Mouse (Mus musculus) adipocyte (in vitro differentiated cells): ENCODE measurements at regions not wholly inside any gene's neighbourhood (a gene's known extent, or its start where the extent isn't known, plus 50 kb on each side); places are given as distances from the start of the nearest gene placed in this dataset.

Experiments
- DNase-seq: peaks from one replicate; pipeline ENCODE4 v3.0.0-alpha.2; 2016; ENCODE audit warnings: low spot score

DNA sequence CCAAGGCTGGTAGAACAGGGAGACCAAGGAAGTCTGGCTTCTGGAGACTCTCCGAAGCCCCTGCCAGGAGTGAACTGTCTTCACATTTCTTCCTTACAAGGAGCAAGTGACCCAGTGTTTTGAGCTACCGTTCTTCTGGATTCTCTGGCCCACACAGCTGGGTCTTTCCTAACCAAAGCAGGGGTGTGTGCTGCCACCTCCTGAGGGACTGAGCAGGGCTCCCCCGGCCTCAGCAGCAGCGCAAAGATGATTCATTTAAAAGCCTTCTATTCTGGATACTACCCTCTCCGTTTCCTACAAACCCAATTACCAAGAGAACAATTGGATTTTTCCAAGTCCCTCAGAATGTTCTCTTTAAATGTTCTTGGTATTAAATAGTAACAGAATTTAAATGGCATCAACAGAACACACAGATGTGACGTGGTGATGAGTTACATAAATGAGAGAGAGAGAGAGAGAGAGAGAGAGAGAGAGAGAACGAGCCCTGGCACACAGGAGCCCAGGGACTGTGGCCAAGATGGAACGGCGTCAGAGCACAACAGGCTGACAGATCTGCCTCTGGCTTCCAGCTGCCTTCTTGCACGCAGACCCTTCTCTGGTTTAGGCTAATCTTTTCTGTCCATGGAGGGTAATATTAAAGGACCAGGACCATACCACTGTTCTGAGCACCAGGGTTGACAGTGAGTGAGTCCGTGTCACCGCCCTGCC, 191.6 kb downstream of the Agtpbp1 start:
- DNase-seq: no peak

DNA sequence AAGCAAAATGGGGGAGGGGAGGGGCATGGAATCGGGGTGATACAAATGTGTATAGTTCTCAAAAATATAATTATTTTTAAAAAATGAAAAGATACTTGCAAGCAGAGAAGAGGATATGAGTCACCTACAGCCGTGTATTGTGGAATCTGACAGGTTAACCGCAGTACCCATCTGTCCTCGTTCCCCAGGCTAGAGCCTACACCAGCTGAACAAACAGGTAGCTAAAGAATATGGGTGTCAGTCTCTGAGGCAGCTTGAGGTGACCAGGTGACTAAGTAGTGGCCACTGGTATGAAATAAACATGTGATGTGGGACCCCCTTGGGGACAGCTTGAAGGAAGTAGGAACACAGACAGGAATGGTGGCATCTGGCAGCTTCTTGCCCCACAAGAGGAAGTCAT, 192.2 kb downstream of the Agtpbp1 start:
- no peak for DNase-seq

DNA sequence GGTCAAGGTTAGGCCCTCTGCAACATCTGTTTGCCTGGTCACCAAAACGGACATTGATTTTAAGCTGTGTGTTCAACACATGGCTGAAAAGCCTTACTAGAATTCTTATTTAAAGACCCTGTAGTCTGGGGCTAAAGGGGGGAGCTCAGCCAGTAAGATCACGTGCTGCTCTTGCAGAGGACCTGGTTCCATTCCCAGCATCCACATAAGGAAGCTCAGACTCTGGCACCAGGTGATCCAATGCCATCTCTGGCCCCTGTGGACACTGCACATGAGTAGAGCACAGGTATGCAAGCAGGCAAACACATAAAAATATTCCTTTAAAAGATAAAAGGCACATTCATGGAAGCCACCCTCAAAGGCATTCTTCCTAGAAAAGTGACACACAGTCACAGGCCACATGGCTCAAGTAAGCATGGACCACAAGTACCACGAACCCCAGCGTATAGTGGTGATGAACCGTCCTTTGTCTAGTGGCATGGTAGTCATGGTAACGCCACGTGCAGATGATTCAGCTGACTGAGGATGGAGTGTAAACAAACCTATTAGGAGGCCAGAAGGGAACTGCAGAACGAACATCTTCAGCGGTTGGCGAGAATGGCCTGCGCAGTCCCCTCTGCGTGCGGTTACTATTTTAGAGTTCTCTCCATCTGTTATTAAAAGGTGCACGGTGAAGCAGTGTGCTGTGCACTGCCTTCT, 197.3 kb downstream of the Agtpbp1 start:
- no peak for DNase-seq

DNA sequence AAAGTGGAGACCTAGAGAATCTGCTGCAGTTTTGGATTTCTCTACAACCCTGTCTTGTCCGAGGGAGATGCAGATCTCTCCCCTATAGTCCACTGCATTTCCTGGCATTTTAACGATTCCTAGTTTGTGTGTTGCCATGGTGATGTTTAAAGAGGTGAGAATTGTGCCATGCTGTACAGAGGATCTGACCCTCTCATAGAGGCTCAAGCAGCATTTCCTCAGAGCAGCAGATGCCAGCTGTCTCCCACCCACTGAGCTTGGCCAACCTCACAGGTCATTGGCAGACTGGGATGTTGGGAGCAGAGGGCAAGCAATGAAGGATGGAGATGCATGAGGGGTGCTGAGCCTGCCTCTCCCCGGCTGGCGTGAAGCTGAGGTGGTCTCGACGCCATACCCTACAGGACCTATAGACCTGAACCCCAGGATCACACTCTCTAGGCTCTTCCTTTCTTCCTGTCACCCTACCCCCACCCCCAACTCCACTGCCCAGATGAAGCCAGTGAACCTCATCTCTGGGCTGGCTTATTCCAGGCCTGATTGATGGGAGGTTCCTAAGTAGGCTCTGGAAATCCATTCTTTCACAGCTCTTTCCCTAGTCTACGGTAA, 198.0 kb downstream of the Agtpbp1 start:
- no peak for DNase-seq

DNA sequence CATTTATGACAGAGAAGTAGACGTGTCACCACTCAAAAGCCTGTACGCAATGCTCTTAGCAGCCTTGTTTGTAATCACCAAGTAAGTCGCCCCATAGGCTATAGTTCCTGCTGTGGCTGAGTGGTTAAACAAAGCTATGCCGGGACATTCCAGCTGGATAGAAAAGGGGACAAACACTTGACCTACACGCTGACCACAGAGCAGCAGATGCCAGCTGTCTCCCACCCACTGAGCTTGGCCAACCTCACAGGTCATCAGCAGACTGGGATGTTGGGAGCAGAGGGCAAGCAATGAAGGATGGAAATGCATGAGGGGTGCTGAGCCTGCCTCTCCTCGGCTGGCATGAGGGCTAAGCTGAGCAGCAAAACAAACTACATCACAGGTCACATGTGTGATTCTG, 199.2 kb downstream of the Agtpbp1 start:
- DNase-seq: no peak

DNA sequence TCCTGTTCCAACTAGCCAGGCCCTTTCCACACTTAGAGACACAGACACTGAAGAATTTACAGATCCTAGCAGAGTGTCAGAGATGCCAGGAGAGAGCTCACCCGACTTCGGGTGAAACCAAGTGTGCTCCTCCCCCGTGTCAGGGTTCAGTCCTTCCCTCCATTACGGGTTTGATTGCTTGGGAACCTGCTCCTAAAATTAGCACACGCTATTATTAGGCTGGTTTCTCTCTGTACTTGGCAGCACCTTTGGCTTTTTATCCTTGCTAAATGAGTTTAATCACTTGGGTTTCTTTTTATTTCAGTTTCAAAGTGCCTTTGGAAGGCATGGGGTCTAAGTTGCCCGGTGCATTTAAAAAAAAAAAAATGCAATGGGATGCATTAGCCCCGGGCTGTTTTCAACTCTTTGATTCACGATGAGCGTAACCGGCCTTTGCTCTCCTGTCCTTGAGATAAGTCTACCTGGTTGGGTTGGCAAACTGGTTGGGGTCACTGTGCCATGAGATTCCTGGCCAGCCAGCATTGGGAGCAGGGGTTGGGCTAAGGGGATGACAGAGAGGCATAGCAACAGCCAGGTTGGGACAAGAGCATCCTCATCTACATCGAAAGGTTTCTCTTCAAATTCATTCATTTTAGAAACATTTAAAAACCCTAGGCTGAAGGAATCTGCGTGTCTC, 214.7 kb downstream of the Agtpbp1 start:
- DNase-seq: no peak

DNA sequence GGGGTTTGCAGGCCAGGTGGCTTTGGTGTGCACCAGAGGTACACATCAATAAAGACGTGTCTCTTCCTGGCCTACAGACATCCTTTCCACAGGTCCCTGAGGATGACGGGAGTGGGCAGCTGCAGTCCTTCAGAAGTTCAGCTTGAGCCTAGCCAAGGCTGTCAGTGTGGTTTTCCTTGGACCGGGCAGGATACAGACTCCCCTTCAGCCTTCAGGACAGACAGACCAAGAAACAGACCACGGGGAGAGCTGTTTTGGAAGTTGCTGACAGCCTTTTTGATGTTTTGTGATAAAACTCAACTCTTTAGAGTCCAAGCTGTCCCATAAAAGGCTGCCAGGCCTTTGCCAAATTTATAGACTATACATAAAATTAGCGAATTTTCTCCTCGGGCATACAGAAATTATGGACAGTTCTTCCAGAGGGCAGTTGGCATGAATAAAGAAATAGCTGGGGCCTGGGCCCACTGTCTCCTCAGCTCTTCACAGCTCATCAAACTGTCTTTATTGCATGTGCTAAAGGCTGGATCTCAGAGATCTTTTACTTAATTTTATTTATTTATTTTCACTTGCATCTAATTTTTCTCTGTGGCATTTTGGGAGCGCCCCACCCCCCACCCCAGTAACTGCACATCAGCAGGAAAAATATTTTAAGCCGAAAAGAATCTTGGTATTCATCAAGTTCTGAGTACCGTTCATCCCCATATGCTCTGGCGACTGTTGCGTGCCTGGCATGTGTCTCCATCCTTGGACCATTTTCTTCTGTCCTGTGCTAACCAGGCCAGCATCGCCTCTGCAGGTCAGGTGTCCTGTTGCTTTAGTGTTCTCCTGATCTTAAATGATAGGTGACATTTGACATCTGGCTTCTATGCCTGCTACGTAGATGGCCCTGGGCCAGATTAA, 216.2 kb downstream of the Agtpbp1 start:
- DNase-seq: no peak

DNA sequence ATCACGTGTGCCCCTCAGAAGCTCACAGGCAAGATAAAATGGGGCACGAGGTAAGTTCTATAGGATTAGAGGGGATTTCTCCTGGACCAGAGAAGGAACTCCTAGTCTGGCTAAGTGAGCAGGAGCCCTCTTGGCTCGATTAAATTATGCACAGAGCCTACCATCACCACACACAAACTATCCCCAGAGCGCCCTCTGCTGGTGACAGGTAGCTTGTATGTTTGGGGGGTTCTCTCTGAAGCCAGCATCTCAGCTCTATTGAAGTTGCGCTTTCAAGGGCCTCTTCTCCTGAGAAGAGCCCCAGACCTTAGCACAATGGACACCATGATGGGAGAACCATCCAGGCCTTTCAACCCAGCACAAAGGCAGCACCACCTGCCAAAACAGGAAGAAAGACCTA, 219.6 kb downstream of the Agtpbp1 start:
- DNase-seq: peak; percentile 5

DNA sequence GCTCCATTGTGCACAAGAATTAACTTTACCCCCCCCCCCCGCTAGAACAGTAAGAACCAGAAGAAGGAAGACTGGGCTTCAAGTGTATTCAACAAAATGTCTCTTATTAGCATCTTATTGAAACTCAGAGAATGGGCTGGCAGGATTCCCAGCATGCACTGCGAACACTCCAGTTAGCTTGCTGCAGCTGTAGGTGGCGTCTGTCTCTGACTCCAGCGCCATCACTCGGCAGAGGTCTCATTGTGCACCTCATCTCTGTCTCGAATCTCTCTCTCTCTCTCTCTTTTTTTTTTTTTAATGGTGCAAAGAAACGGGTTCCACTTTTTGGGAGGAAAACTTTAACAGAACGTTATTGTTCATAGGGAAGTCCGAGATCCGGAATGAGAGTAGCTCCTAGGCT, 221.6 kb downstream of the Agtpbp1 start:
- DNase-seq: no peak

DNA sequence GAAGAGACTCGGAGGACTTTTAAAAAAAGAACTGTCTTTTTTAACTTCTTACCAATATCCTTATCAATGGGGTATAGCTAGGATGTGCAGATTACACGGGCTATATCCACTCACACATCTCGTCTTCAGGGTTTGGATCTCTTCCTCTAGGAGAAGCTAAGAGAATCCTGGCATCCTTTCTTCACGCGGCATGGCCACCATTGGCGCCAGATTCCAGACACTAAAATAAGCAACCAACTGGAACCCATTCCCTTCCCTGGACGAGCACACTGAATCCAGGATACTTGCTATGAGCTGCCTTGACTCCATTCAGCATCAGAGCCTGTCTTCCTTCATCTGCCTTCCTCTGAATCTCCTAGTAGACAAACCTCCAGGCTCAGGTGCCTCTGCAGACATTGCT, 223.7 kb downstream of the Agtpbp1 start:
- no peak for DNase-seq

DNA sequence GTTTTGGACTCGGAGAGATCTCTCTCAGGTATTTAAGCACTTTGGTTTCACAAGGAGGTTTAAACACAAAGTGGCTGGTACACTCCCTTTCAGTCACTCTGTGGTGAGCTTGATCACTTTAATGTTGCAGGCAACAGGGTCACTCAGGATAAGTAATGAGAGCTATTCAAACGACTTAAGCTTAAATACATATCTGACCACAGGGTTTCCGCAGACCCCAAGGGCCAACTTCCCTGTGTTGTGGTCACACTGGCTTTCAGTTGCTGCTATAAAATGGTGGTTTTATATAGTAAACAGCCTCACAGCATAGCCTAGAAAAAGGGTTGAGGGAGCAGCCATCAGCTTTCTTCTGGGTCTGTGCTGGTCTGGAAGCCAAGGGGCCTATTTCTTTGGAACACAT, 225.0 kb downstream of the Agtpbp1 start:
- DNase-seq: no peak

DNA sequence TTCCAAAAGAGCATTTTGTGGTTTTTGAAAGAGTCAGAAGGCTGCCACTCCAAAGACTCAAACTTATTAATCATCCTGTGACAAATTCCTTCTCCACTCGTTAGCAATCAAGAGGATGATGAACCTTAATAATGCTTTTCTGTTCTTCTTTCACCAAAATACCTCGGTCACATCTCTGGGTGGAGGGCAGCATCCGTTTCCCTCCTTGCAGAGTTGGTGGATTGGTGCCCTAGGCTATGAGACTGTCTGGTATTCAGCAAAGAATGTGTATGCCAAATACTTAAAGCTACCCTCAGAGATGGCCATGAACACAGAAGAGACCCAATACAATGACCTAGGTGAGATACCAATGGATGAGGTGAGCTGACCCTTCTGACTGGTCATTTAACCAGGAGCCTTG, 226.6 kb downstream of the Agtpbp1 start:
- DNase-seq: no peak

DNA sequence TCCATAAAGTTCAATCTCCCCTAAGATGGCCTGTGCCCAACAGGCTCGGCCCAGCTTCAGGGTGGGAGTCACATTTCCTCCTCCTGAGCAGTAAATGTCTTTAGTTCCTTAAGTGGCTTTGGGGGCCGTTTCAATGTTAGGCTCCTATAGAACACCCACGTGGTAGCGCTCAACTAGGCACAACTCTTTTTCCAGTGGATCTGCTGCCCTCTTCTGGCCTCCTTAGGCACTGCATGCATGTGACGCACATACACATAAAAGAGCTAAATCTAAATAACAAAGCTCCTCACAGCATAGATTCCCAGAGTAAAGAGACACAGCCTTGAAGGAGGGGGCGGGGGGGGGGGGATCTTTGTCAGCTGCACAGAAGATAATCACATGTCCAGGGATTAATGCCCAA, 233.6 kb downstream of the Agtpbp1 start:
- DNase-seq: no peak

DNA sequence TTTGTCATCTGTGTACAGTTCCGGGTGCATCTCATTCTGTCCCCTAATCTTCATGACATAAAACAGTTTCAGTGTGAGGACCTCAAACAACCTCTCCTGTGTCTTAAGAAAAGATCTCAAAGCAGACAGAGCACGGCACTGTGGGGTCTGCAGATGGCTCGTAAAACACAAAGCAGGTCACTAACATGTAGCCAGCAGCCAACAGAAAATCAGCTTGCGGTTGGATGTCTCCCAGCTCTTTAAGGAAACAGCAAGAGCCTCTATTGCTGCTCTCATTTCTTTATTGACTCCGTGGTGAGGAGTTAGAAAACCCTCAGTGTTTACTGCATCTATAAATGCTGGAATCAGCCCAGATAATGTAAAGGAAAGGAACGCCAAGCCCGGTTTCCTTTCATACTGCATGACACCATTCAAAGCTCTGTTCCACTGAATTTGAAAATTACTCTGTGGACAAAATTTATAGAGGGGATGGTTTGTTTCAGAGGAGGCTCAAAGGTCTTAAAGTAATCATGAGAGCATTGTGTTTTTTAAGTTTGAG, 234.3 kb downstream of the Agtpbp1 start:
- no peak for DNase-seq

DNA sequence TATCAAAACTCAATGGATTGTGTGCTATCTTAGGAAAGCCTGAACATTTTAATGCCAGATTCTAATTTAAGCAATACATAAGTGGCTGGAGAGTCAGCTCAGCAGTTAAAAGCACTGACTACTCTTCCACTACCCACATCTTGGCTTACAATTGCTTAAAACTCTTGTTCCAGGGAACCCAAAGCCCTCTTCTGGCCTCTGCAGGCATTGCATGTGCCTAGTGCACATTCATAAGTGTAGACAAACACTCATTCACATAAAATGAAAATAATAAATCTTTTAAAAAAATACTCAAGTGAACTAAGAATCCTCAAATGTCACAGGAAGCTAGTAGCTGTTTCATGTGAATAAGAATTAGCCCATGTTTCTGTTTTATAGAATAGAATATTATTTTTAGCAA, 236.5 kb downstream of the Agtpbp1 start:
- DNase-seq: no peak

DNA sequence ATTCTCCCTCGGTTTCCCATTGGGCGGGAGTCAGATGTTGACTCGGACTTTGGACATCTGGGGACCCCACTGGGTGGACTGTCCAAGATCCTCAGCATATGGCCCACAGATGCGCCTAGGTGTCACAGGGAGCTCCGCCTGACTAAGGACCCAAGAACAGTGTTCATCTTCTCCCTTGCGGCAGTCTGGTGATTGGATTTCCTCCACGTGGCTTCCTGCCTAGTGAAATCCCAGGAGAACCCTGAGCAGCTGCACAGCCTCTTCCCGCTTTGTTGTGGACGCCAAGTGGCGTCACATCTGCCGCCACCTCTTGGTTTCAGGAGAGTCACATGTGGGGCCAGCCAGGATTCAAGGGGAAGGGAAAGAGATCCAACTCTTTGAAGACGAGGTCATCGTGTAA, 243.2 kb downstream of the Agtpbp1 start:
- DNase-seq: no peak

DNA sequence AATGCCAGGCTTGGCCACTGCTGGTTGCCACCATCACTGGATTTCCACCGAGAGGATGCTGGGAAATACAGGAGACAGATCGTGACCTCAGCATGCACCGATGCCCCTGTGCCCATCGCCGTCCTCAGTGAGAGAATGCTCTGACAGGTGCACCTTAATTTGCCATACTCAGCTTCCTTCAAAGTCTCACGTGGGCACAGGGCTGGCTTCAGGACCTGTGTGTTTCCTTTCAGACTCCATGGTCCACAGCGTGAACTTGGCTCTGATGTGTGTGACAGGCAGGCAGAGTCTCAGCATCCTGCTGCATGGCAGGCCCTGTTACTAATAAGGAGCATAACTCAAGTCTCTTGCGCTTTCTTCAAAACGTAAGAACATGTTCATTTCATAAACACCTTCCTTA, 246.6 kb downstream of the Agtpbp1 start:
- DNase-seq: no peak

DNA sequence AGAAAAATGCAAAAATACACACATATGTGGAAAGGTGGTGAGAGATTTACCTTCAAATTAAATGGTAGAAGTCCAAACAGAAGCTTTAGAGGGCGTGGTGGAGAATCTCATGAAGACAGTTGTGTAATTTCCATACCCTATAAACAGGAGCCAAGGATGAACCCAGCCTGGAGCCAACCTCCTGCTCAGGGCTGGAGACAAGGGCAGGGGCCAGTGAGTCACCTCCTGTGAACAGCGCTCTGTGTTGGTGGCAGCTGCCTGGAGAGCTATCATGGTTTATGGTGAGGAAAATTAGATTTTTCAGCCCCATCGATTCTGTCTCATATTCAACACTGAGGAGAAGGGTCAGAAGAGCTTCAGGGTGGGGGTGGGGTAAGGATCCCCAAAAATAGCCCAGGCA, 261.1 kb downstream of the Agtpbp1 start:
- no peak for DNase-seq

DNA sequence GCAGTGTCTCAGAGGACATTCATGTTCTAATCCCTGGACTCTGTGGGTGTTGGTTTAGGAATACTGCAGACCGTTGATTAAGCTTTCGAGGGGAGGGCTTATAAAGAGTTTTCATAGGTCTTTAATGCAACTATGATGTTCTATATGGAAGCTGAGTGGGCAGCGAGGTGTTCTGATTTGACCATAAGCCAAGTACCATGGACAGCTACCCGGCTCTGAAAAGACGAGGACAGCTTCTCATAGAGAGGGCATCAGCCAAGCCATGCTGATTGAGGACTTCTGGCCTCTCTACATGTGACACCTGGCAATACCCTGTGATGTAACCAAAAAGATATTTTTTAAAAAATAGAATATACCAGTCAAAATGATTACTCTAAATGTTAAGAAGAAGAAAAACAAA, 261.6 kb downstream of the Agtpbp1 start:
- no peak for DNase-seq

DNA sequence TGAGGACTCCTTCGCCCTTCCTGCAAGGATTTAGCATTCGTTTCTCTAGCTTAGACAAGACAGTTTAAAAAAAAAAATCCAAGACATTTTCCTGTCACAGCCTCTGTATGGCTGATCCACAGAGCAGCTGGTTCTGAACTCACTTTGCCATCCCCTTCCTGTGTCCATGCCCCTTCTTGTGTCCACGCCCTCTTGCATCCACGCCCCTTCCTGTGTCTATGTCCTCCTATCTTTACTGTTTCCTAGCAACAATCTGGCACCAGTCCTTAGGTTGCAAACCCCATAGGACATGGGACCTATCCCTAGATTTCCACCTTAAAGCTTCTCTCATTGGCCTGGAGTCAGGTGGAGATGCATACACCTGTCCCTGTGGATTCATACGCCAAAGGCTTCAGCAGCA, 264.8 kb downstream of the Agtpbp1 start:
- no peak for DNase-seq

DNA sequence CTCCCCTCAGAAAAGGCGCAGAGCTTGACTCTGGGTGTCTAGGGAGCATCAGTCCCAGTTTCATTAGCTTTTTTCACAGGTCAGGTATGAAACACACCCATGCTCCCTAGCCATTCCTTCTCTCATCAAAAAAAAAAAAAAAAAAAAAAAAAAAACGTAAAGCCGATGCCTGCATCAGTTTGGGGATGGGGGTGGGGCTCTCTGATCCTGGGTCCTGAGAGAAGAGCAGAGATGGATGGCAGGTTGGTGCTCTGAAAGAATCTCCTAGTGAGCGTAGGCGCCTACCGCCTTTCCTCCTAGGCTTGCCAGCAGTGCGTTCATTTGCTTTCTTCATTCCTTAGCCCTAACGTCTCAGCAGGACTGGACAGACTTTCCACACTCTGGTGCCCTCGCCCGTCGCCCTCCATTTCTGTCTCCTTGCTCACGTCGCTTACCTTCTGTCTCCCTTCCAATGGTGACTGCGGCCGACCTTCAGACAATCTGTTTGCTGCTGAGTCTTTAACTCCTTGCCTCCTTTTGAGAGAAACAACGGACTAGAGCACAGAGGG, 267.5 kb downstream of the Agtpbp1 start:
- DNase-seq: no peak
